Mouse (Mus musculus) thymus, postnatal 25 days (tissue): ENCODE measurements around the gene 1700024P04Rik.
"Not testable (repeated sequence)": the region's sequence is repeated elsewhere in the genome, so short reads cannot be mapped to it uniquely, and the experiment has no call there.

Experiments
- DNase-seq: peaks from one replicate; pipeline ENCODE4 v3.0.0; 2022

Gene 1700024P04Rik

DNA sequence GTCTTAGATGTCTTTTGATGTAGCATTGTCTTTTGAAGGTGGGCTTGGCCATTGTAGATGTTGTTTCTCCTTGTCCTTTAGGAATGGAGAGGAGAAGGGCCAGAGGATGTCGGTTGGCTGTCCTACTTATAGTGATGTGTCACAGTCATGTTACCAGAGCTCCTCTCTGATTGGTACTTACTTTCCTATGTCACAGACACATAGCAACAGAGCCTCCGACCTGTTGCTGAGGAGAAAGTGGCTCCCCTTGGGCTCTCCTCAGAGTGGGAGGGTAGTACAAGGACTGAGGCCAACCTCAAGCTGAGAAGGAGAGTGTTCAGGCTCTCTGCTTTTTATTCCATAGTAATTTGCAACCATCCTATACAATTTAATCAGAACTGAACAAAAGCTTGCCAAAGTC, at the start of gene 1700024P04Rik:
Gene 1700024P04Rik (minus strand): TSS at position 101 of the 400 bp plus-strand sequence.
- no peak for DNase-seq

DNA sequence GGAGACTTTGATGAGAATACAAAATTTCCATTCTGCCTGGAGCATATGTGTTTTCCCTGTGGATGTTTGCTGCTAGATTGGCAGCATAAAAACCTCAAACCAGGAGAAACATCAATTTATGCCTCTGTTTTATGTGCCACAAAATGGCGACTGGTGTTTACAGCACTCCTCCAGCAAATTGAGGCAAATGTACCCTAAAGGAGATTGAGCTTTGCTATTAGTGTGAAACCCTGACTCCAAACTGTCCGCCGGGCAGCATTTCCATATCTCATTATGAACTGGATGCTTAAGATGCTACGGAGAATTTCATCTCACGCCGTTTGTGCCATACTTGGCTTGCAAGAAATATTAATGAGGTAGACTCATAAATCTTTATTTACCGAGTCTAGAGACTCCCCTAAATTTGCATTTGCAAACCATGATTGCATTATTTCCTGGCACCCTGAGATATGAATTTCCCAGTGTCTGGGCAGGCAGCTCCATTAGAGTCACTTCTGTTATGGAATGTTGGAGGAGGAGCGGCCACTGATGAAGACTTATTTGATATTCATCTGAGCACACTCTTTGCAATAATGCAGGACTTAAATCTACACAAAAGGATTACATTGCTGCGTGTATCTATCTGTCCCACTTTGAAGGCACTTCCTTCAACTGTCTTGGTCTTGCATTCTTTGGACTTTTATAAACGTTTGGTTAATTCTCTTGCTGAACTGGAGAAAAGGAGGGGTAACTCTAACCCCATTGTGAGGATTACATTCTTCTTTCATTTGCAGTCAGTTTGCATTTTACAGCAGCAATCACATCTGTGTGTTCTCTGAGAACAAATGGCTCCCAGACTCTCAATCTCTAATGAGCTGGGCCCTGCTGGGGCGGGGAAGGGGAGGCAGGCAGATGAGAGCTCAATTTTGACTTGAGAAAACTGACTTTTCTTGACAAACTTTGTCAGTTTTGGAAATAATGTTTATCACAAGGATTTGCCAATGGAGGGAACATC, 47.2 kb upstream of the 1700024P04Rik start:
- no peak for DNase-seq

DNA sequence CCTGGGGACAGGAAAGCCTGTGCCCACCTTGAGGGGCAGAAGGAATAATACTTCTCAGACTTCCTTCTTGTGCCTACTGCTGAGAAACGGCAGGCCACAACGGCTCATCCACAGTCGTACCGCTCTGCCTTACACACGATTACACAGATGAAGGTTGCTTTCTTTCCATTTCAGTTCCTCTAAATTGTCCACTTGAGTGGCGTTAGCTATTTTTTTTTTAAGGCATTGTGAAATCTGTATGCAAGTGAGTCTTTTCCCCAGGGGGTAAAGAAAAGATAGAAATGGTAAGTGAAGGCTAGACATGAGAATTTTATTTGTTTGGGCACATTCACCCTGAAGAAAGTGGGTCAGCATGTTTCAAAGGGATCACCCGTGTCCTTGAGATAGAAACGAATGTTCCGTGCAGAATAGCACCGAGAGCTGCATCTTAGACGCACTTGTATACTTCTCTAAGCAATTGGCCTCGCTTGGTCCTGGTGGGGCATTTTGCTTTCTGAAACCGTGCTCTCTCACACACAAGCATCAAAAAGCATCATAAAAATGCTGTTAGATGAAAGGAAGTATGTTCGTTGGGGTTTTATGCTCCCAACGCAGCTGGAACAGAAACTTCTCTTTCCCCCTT, 46.3 kb upstream of the 1700024P04Rik start:
- peak; percentile 15 for DNase-seq

DNA sequence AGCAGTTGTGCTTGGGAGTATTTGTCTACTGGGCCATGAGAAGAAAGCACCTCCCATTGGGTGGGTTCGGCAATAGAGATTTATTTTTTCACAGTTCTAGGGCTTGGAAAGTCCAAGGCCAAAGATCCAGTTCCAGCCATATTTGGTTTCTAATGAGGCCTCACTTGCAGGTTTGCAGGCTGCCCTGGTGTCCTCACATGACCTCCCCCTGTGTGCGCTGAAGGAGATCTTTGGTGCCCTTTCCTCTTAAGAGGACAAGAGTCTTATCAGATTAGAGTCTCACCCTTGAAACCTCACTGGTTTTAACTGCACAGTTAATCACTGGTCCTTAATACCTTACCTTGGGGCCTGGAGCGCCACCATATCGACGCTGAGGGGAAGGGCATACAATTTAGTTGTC, 40.9 kb upstream of the 1700024P04Rik start:
- DNase-seq, result no peak

DNA sequence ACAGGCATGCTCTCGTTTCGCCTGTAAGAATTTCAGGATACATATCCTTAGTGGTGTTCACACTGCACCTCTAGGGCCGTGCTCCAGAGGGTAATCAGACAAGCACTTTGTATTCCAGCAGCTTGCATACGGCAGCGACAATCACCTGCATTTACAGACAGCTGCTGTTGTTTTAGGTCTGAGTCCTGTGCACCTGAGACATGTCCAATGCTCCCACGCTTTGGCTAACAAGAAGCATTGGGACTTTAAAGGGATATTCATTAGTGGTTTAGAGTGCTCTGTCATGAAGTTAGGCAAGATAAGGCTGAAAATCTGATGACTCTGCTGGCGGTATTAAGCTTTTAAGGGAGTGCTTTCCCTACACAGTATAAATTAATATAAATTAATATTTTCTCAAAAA, 37.7 kb upstream of the 1700024P04Rik start:
- no peak for DNase-seq

DNA sequence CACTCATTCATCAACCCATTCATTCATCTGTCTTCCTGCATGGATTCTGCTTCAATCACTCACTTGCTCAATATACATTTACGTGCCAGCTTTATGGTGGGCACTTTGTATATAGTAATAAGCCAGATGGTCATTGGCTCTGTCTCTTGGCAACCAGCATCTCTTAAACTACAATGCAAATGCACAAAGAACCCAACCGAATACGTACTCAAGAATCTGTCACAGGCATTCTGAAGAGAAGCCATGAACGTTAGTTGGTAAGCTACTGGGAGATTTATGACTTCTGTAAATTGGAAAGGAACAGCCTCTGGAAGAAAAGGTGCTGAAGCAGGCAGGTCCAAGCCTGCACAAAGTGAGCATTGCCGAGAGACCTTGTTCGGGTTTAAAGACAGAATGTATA, 36.8 kb upstream of the 1700024P04Rik start:
- DNase-seq, result no peak

DNA sequence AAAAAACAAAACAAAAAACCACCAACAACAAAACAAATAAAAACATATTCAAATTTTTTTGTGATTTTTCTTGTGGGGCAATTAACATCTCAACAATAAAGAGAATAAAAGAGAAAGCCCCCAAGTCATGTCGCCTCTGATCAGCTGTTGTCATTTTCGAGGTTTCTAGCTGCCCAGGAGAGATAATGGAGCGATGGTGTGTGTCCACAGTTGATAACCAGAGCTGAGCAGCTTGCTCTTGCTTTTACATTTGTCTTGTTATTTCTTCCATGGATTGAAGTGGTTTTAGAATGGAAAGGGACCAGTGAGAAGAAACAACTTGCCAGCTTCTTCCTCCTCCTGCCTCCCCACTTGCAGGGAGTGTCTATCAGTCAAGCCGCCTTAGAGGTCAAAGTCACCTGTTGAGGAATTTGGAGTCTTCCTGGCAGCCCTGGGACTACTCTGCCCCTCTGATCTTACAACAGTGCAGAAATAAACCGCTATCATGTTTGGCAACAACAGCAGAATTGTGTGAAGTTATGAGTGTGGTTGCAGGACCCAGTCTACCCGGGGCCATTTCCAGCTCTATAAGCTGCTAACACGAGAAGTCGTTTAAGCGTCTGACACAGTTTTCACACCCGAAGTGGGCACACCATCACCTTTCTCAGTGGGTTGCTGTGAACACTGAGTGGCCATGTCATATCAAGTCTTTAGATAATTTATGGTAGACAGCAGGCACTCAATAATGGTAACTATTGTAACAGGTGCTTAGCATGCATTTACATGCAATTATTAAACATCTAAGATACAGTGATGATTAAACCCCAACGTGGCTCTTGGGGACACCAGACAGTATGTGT, 35.7 kb upstream of the 1700024P04Rik start:
- no peak for DNase-seq

DNA sequence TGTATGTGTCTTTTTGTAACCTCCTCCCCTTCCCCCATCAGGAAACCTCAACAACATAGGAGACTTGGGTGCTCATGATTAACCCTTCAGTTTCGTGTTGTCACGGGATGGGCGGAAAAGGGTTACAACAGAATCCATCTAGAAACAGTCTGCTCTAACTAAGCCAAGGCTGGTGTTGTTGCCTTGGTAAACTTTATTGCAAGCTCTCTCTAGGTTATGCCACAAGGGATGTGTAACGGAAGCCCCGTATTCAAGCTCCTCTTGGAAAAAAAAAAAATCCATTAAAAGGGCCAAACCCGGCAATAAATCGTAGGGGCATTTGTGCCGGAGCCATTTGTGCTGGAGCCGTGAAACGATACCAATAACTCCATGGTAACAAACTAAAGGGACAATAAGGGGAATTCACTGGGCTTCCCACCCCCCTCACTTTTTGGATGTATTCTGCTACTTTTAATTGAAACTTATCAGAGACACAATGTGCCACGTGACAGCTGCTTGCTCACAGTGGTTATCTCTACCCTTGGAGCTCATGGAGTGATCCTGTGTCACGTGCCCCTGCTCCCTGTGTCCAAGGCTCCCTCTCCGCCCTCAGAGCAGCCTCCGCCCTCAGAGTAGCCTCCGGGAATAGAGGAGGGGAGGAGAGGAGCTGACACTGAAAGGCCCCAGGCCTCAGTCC, 34.3 kb upstream of the 1700024P04Rik start:
- DNase-seq, result no peak

DNA sequence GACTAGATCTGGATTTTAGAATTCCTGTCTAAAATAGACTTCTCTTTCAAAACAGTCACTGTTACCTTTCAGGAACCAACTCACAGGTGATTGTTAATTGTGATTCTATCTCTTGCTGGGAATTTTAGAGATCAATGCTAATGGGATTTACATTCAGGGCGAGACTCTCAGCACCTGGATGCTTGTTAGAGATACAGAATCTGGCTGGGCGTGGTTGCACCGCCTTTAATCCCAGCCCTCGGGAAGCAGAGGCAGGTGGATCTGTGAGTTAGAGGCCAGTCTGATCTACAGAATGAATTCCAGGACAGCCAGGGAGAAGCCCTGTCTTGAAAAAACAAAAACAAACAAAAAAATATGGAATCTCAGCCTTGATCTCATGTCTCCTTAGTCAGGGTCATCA, 32.3 kb upstream of the 1700024P04Rik start:
- DNase-seq, result no peak

DNA sequence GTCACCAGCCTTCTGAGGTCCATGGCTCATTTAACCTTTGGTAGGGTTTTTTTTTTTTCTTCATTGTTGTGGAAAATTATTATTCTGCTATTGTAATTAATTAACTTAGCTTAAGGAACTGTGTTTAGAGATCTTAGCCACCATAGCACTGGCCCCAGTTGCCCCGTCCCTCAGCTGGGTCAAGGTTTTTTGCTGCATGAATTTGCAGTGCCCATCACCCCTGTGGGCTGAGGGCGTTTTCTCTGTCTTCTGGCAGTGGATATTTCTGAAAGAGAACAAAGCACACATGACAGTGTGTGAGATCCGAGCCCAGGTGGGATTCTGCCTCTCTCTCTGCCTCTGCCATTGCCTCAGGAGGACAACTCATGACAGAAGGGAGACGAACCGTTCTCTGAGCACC, 28.5 kb upstream of the 1700024P04Rik start:
- no peak for DNase-seq

DNA sequence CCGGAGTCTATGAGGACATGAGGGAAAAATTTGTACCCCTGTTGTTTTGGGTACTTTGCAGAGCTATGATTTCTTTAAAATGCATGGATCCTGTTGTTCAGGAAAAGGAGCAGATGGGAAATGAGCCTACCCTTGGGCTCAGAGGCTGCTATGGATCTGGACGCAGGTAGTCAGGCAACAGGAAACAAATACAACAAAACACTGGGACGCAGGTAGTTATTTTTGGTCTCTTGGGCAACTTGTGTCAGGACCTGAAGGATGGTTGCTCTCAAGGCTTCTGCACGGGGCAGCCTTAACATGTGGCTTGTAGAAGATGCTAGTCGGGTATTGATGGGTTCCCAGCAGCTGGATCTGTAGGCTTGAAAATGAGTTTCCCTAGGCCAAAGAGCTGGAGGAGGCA, 23.6 kb upstream of the 1700024P04Rik start:
- DNase-seq, result no peak

DNA sequence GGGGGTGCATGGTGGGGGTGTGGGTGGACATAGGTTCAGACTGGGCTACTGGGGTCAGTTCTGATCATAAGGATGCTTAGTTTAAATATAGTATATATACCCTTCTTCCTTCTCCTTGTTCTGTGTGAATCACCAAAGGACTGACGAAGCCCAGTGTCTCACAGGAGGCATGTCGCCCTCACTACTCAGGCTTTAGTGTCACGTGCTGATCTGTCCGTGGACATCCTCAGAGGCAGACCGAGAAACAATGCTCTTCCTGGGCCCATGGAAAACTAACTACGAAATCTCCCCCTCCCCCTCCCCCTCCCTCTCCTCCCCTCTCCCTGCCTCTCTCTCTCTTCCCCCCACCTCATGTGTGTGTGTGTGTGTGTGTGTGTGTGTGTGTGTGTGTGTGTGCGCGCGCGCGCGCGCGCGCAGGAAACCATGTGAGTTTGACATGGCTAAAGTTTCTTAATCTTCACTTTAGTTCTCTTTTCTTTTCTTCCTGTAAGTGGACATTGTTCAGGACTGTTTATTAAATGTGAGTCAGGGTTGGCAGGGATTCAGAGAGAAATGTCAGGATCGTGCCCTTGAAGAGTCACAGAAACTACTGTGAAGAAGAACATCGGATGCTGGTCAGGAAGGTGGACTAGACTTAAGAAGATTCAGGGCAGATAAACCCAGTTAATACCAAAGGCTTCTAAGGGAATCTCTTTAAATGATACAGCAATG, 22.2 kb upstream of the 1700024P04Rik start:
- no peak for DNase-seq

DNA sequence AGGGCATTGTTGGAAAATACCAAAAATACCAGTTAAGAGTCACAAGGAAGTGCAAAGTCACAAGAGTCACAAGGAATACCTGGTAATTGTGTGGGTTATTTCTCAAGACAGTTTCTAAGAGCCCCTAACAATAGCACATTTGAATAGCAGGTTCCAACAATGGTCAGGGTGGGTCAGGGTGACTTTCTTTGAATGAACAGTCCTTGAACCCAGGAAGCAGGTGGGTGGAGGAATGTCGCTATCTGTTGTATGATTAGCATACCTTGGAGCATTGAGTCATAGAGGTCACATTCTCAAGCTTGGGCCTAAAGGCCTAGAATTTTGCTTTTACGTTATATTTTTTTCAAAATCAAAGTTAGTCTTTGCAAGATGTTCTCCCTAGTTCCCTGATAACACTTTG, 17.3 kb upstream of the 1700024P04Rik start:
- not testable (repeated sequence) for DNase-seq

DNA sequence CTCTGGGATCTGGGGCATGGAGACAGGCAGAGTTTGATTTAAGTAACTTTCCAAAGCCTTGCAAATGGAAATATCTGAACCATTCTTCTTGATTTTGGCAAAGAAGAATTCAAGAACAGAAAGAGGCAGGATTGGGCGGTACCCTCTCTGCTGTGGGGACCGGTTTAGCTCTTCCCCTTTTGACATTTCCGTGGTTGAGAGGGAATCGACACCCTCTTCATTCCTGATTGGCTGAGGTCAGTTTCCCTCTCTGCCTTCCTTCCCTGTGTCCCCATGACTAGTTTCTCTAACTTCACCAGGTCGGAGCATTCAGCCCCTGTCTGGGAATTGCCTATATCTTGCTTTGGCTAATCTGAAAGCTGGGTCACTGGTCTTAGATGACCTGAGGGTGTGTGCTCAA, 12.7 kb upstream of the 1700024P04Rik start:
- no peak for DNase-seq

DNA sequence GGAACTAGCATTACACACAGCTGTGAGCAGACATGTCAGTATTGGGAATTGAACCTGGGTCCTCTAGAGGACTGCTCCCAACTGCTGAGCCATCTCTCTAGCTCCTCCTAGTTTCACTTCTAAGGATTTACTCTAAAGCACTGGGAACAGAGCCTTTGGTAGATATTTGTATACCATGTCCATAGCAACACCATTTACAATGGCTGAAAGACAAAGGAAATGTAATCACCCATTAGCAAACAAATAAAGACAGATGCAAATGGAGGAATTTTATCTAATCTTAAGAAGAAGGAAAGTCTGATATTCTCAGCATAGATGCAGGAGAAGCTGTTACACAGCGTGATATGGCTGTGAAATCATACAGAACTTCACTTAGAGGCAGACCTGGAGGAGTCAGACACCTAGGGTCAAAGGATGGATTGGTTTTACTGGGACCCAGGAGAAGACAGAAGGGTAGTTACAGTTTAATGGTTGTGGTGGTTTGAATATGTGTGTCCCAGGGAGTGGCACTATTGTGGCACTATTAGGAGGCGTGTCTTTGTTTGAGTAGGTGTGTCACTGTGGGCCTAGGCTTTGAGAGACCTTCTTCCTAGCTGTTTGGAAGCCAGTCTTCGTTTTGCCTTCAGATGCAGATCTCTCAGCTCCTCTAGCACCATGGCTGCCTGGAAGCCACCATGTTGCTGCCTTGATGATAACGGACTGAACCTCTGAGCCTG, 7.1 kb downstream of the 1700024P04Rik start:
- no peak for DNase-seq

DNA sequence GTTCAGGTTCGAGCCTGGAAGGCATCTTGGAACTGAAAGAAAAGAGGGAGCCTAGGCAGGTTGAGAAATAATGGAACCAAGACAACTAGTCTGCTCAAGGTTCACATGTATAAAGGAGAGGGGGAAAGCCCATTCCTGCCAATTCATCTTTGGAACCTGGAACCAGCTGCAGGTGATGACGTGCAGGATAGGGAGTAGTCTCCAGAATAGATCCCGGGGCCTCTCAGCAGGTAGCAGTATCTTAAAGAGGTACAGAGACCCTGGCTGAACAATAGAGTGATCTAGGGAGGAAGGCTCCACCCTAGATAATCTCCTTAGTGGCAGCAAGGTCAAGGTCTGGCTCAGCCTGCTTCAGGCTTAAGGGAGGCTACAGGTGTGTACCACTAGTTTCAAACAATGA, 8.3 kb downstream of the 1700024P04Rik start:
- not testable (repeated sequence) for DNase-seq

DNA sequence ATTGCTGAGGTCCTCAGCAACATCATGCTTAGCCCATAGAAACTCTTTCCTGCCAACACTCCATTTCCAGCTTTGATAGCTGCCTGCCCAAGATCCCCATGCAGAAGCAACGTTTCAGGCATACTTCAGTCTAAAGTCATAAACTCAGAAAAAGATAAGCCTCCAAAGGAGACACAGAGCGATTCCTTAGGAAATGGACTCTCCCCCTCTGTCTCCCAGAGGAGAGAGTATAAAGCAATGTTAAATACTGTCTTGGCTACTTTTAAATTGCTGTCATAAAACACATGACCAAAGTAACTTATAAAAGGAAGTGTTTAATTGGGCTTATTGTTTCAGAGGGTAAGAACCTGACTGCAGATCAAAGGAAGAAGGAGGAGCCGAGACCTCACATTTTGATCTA, 12.3 kb downstream of the 1700024P04Rik start:
- DNase-seq, result no peak

DNA sequence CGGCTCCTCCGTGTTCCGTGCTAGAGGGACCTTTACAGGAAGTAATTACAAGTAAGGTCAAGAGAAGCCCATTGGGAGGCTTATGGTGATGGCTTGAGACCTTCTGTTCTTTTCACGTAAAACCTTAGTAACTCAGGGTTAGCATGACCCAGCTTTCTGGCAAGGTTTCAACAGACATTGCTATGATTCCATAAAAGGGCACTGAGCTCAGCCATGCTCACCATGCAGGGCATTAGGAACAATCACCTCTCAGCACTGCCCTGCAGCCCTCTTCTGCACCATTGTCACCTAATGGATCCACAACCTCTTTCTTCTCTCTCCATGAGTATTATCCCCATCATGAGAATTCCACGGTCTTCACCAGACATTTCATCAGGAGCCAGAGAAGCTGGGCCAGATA, 12.7 kb downstream of the 1700024P04Rik start:
- DNase-seq, result no peak

DNA sequence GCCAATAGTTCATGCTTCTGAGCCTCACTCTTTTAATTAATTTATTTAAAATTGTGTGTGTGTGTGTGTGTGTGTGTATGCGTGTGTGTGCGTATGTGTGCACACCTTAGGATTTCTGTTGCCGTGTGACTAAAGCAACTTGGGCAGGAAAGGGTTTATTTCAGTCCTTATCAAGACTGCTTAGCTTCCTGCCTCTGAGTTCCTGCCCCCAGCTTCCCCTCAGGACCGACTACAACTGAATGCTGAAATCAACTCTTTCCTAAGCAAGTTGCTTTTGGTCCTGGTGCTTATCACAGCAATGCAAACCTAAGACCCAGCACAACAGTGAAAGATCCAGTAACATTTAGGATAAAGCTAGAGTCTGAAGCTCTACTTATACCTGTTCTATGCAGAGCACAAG, 15.8 kb downstream of the 1700024P04Rik start:
- DNase-seq, result no peak

DNA sequence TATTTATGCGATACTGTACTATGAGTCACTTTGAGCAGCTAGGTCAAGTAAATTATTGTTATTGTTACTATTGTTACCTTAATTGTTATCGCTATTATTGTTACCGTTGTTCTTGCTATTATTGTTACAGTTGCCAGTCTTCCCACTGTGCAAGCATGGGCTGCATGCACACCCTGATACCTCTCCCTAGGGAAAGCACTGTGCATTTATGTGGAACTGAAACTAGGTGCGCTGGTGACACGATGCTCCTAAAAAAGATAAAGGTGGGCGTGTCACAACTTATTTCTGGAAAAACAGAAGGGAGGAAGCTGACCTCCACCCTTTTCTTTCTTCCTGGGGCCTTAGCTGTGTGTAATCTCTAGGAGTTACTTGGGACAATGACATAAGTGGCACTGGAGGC, 16.4 kb downstream of the 1700024P04Rik start:
- DNase-seq, result no peak

DNA sequence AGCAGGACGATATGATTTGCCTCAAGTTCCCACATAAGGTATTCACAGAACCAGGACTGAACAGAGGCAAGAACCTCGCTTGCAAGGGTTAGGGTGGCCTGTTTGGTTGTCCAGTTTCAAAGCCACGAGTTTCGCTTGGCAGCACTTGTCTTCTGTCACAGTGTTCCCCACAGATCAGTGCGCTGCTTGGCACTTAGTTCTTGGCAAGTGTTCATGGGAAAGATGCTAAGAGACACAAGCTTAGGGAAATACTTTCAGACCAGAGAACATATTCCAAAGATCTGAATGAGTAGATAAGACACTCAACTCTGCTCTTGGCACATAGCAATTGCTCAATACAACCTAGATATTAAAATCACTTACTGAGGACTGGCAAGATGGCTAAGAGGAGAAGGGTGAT, 17.8 kb downstream of the 1700024P04Rik start:
- DNase-seq, result no peak
